Mouse (Mus musculus): Measurements from ENCODE around the gene Sspo. TPM values are rescaled to one million over a fixed set of nuclear protein-coding genes. Genes with fewer than 3 reads are reported as not detected.

Gene Sspo
- total and polyA plus RNA-seq, 2 experiments: 0.83 to 2.0 TPM

- H3K36me3 ChIP-seq (ENCODE audit: control insufficient read depth, insufficient read depth, low read length): peaks cover 8% of the 10 kb centered on the region
- no peak overlapping the region for H3K4me3 ChIP-seq (ENCODE audit: insufficient read depth, low read depth, low read length)
- no peaks in the 10 kb centered on the region for H3K79me2 ChIP-seq (ENCODE audit: control insufficient read depth, insufficient read depth, low read length)
- no peak for TF ChIP-seq POLR2A (IDR thresholded peaks at IDR 0.05; ENCODE audit: extremely low read depth, insufficient read depth, low read length)
- no peak for TF ChIP-seq CTCF (IDR thresholded peaks at IDR 0.05; ENCODE audit: low read depth, low read length)
- H3K27ac ChIP-seq (replicated peaks; ENCODE audit: insufficient read depth, low read depth, low read length): no peak overlapping the region
- no peak overlapping the region for H3K9ac ChIP-seq (ENCODE audit: low read depth, low read length)
- WGBS: 76% methylated on average over 2 of the region's 2 CpGs
- H3K4me1 ChIP-seq (ENCODE audit: control insufficient read depth, insufficient read depth, low read length): no peaks in the 10 kb centered on the region; the same call in 1 of the 2 replicates
- no peaks in the 10 kb centered on the region for H3K27me3 ChIP-seq (ENCODE audit: control insufficient read depth, insufficient read depth, low read length)
- DNase-seq (ENCODE audit: extremely low read depth, low read depth, low spot score): no peak
These were observed 31.5 kb upstream of the Sspo start for GRCm38 (mm10) chr6:48416486-48416885.

- H3K9ac ChIP-seq (ENCODE audit: low read depth, low read length): no peak overlapping the region
- no peak overlapping the region for H3K4me3 ChIP-seq (ENCODE audit: insufficient read depth, low read depth, low read length)
- DNase-seq (ENCODE audit: extremely low read depth, low read depth, low spot score): no peak
- TF ChIP-seq POLR2A (IDR thresholded peaks at IDR 0.05; ENCODE audit: extremely low read depth, insufficient read depth, low read length) (no peak), CTCF (IDR thresholded peaks at IDR 0.05; ENCODE audit: low read depth, low read length) (no peak)
- no peak overlapping the region for H3K27ac ChIP-seq (replicated peaks; ENCODE audit: insufficient read depth, low read depth, low read length)
- H3K79me2 ChIP-seq (ENCODE audit: control insufficient read depth, insufficient read depth, low read length): no peaks in the 10 kb centered on the region
- H3K27me3 ChIP-seq (ENCODE audit: control insufficient read depth, insufficient read depth, low read length): no peaks in the 10 kb centered on the region
- 31% methylated on average over 2 of the region's 2 CpGs for WGBS
- H3K4me1 ChIP-seq (ENCODE audit: control insufficient read depth, insufficient read depth, low read length): no peaks in the 10 kb centered on the region
- H3K36me3 ChIP-seq (ENCODE audit: control insufficient read depth, insufficient read depth, low read length): no peaks in the 10 kb centered on the region; the same call in 1 of the 2 replicates
These were observed 27.4 kb upstream of the Sspo start for GRCm38 (mm10) chr6:48420647-48421046.

GRCm38 (mm10) chr6:48423336-48423735, 24.7 kb upstream of the Sspo start:
- no peaks in the 10 kb centered on the region for H3K4me1 ChIP-seq (ENCODE audit: control insufficient read depth, insufficient read depth, low read length)
- TF ChIP-seq POLR2A (IDR thresholded peaks at IDR 0.05; ENCODE audit: extremely low read depth, insufficient read depth, low read length): no peak
- TF ChIP-seq CTCF (IDR thresholded peaks at IDR 0.05; ENCODE audit: low read depth, low read length): no peak
- 96% methylated on average over 3 of the region's 3 CpGs for WGBS

GRCm38 (mm10) chr6:48424074-48424473, 24.0 kb upstream of the Sspo start:
- no peak for DNase-seq (ENCODE audit: extremely low read depth, low read depth, low spot score)
- H3K9ac ChIP-seq (ENCODE audit: low read depth, low read length): no peak overlapping the region
- H3K27ac ChIP-seq (replicated peaks; ENCODE audit: insufficient read depth, low read depth, low read length): no peak overlapping the region
- H3K4me3 ChIP-seq (ENCODE audit: insufficient read depth, low read depth, low read length): no peak overlapping the region
- WGBS: 81% methylated on average over 5 of the region's 5 CpGs
- TF ChIP-seq CTCF (IDR thresholded peaks at IDR 0.05; ENCODE audit: low read depth, low read length) (no peak), POLR2A (IDR thresholded peaks at IDR 0.05; ENCODE audit: extremely low read depth, insufficient read depth, low read length) (no peak)
- H3K4me1 ChIP-seq (ENCODE audit: control insufficient read depth, insufficient read depth, low read length): peaks cover 3% of the 10 kb centered on the region
- H3K36me3 ChIP-seq (ENCODE audit: control insufficient read depth, insufficient read depth, low read length): no peaks in the 10 kb centered on the region
- no peaks in the 10 kb centered on the region for H3K79me2 ChIP-seq (ENCODE audit: control insufficient read depth, insufficient read depth, low read length)
- no peaks in the 10 kb centered on the region for H3K27me3 ChIP-seq (ENCODE audit: control insufficient read depth, insufficient read depth, low read length)

More at GRCm38 (mm10) chr6:48423336-48423735, 24.7 kb upstream of the Sspo start:
- no peaks in the 10 kb centered on the region for H3K27me3 ChIP-seq (ENCODE audit: control insufficient read depth, insufficient read depth, low read length)
- H3K36me3 ChIP-seq (ENCODE audit: control insufficient read depth, insufficient read depth, low read length): no peaks in the 10 kb centered on the region
- no peak for DNase-seq (ENCODE audit: extremely low read depth, low read depth, low spot score)
- H3K79me2 ChIP-seq (ENCODE audit: control insufficient read depth, insufficient read depth, low read length): no peaks in the 10 kb centered on the region
- H3K9ac ChIP-seq (ENCODE audit: low read depth, low read length): no peak overlapping the region
- no peak overlapping the region for H3K4me3 ChIP-seq (ENCODE audit: insufficient read depth, low read depth, low read length)
- H3K27ac ChIP-seq (replicated peaks; ENCODE audit: insufficient read depth, low read depth, low read length): no peak overlapping the region

- DNase-seq (ENCODE audit: extremely low read depth, low read depth, low spot score): no peak
- H3K27me3 ChIP-seq (ENCODE audit: control insufficient read depth, insufficient read depth, low read length): no peaks in the 10 kb centered on the region
- H3K9ac ChIP-seq (ENCODE audit: low read depth, low read length): no peak overlapping the region
- H3K4me1 ChIP-seq (ENCODE audit: control insufficient read depth, insufficient read depth, low read length): peaks cover 5% of the 10 kb centered on the region
- no peak overlapping the region for H3K4me3 ChIP-seq (ENCODE audit: insufficient read depth, low read depth, low read length)
- H3K36me3 ChIP-seq (ENCODE audit: control insufficient read depth, insufficient read depth, low read length): no peaks in the 10 kb centered on the region
- TF ChIP-seq CTCF (IDR thresholded peaks at IDR 0.05; ENCODE audit: low read depth, low read length): no peak
- no peak for TF ChIP-seq POLR2A (IDR thresholded peaks at IDR 0.05; ENCODE audit: extremely low read depth, insufficient read depth, low read length)
- H3K79me2 ChIP-seq (ENCODE audit: control insufficient read depth, insufficient read depth, low read length): no peaks in the 10 kb centered on the region
- H3K27ac ChIP-seq (replicated peaks; ENCODE audit: insufficient read depth, low read depth, low read length): no peak overlapping the region
- 89% methylated on average over 5 of the region's 5 CpGs for WGBS
These were observed 21.1 kb upstream of the Sspo start for GRCm38 (mm10) chr6:48426956-48427355.

GRCm38 (mm10) chr6:48428769-48429557, 19.1 kb upstream of the Sspo start:
- DNase-seq (ENCODE audit: extremely low read depth, low read depth, low spot score): peak; percentile 73
- Histone ChIP-seq H3K79me2 (ENCODE audit: control insufficient read depth, insufficient read depth, low read length) (no peaks in the 10 kb centered on the region), H3K4me3 (ENCODE audit: insufficient read depth, low read depth, low read length) (no peak overlapping the region), H3K4me1 (ENCODE audit: control insufficient read depth, insufficient read depth, low read length) (peaks cover 13% of the 10 kb centered on the region), H3K36me3 (ENCODE audit: control insufficient read depth, insufficient read depth, low read length) (no peaks in the 10 kb centered on the region), H3K27me3 (ENCODE audit: control insufficient read depth, insufficient read depth, low read length) (no peaks in the 10 kb centered on the region), H3K27ac (replicated peaks; ENCODE audit: insufficient read depth, low read depth, low read length) (peak overlapping the region; percentile 42), H3K9ac (ENCODE audit: low read depth, low read length) (no peak overlapping the region)
- WGBS: 62% methylated on average over 4 of the region's 4 CpGs
- TF ChIP-seq CTCF (IDR thresholded peaks at IDR 0.05; ENCODE audit: low read depth, low read length) (no peak), POLR2A (IDR thresholded peaks at IDR 0.05; ENCODE audit: extremely low read depth, insufficient read depth, low read length) (no peak)

Data from liver, adult 2 months (tissue).